Mouse (Mus musculus): Measurements from ENCODE around the gene Galk1. TPM values are rescaled to one million over a fixed set of nuclear protein-coding genes. Genes with fewer than 3 reads are reported as not detected.
A peak's percentile ranks its signal among the peaks of the same experiment; 100 is the strongest.
"Not testable (repeated sequence)": the region's sequence is repeated elsewhere in the genome, so short reads cannot be mapped to it uniquely, and the experiment has no call there.

Galk1 gene
- polyA plus RNA-seq, 2 experiments = 55.9 to 102 TPM

- no peaks in the 10 kb centered on the region for H3K9me3 ChIP-seq (ENCODE audit: control insufficient read depth, low read length)
- peaks cover 20% of the 10 kb centered on the region for H3K36me3 ChIP-seq (replicated peaks; ENCODE audit: control insufficient read depth, insufficient read depth, low read depth)
- H3K27me3 ChIP-seq (ENCODE audit: control insufficient read depth, insufficient read depth, low read length) = no peaks in the 10 kb centered on the region
- no peak overlapping the region for H3K4me3 ChIP-seq (ENCODE audit: insufficient read depth in 1 of 2, low read depth in 2 of 2, low read length in 2 of 2)
- H3K9ac ChIP-seq (replicated peaks) = no peak overlapping the region
- H3K27ac ChIP-seq = no peak overlapping the region
- H3K4me2 ChIP-seq (ENCODE audit: low read depth) = no peak overlapping the region
- WGBS (ENCODE audit: insufficient replicate concordance) = 24% methylated on average over 1 of the region's 1 CpGs
- H3K4me1 ChIP-seq (replicated peaks; ENCODE audit: control insufficient read depth in 2 of 2, insufficient read depth in 2 of 2, low read length in 1 of 2) = peaks cover 4 to 6% of the 10 kb centered on the region in 2 experiments; a peak in 3 of 4 replicates
- ATAC-seq (ENCODE audit: insufficient read depth) (no peak), DNase-seq (ENCODE audit: low read depth in 3 of 3, low spot score in 3 of 3) (peak in 1 of 3 experiments; percentile 48)
- peak; percentile 42 for TF ChIP-seq CTCF (IDR thresholded peaks at IDR 0.05; ENCODE audit: low read depth)
- TF ChIP-seq EP300 (IDR thresholded peaks at IDR 0.05; ENCODE audit: low read depth) = no peak
Measured at GRCm38 (mm10) chr11:116020519-116020922, 8.0 kb upstream of the Galk1 start.

- Histone ChIP-seq H3K4me1 (replicated peaks; ENCODE audit: control insufficient read depth in 2 of 2, insufficient read depth in 2 of 2, low read length in 1 of 2) (peaks cover 2 to 4% of the 10 kb centered on the region in 2 experiments; a peak in 3 of 4 replicates), H3K27me3 (ENCODE audit: control insufficient read depth, insufficient read depth, low read length) (no peaks in the 10 kb centered on the region), H3K27ac (no peak overlapping the region), H3K4me3 (ENCODE audit: insufficient read depth in 1 of 2, low read depth in 2 of 2, low read length in 2 of 2) (no peak overlapping the region), H3K36me3 (replicated peaks; ENCODE audit: control insufficient read depth, insufficient read depth, low read depth) (peaks cover 20% of the 10 kb centered on the region), H3K9me3 (ENCODE audit: control insufficient read depth, low read length) (no peaks in the 10 kb centered on the region), H3K4me2 (ENCODE audit: low read depth) (no peak overlapping the region), H3K9ac (replicated peaks) (no peak overlapping the region)
- no peak for TF ChIP-seq EP300 (IDR thresholded peaks at IDR 0.05; ENCODE audit: low read depth)
- TF ChIP-seq CTCF (IDR thresholded peaks at IDR 0.05; ENCODE audit: low read depth) = no peak
- ATAC-seq (ENCODE audit: insufficient read depth) (no peak), DNase-seq (ENCODE audit: low read depth in 3 of 3, low spot score in 3 of 3) (peak in 1 of 3 experiments; percentile 45)
- whole genome bisulfite sequencing (ENCODE audit: insufficient replicate concordance) = 91% methylated on average over 2 of the region's 2 CpGs
Measured at GRCm38 (mm10) chr11:116019976-116020411, 7.5 kb upstream of the Galk1 start.

DNA sequence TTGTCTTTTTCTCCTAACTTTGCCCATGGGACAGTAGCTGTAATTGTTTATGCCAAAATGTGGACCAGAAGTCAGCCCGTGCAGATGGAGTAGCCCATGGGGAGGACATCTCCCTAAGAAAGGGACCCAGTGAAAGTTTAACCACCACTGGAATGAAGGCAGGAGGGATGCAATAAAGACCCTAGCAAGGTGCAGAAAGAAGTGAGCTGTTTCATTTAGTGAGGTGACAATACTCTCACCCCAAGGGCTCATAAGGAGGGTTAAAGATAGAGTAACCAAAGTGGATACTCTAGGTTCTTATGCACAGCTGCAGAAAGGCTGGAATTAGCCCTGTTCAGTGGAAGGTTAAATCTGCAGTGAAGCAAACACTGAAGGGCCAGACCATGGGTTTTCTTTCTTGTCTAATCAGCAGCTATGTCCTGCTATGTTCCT, 6.9 kb upstream of the Galk1 start:
- TF ChIP-seq EP300 (IDR thresholded peaks at IDR 0.05; ENCODE audit: low read depth) (no peak), CTCF (IDR thresholded peaks at IDR 0.05; ENCODE audit: low read depth) (no peak)
- Histone ChIP-seq H3K9ac (replicated peaks) (no peak overlapping the region), H3K36me3 (replicated peaks; ENCODE audit: control insufficient read depth, insufficient read depth, low read depth) (peaks cover 20% of the 10 kb centered on the region), H3K4me3 (ENCODE audit: insufficient read depth in 1 of 2, low read depth in 2 of 2, low read length in 2 of 2) (no peak overlapping the region), H3K9me3 (ENCODE audit: control insufficient read depth, low read length) (no peaks in the 10 kb centered on the region), H3K4me1 (replicated peaks; ENCODE audit: control insufficient read depth in 2 of 2, insufficient read depth in 2 of 2, low read length in 1 of 2) (peaks cover 3 to 4% of the 10 kb centered on the region in 2 experiments; a peak in 3 of 4 replicates), H3K27ac (no peak overlapping the region), H3K4me2 (ENCODE audit: low read depth) (no peak overlapping the region), H3K27me3 (ENCODE audit: control insufficient read depth, insufficient read depth, low read length) (no peaks in the 10 kb centered on the region; the same call in 1 of the 2 replicates)
- DNase-seq (ENCODE audit: low read depth in 3 of 3, low spot score in 3 of 3) (no peak), ATAC-seq (ENCODE audit: insufficient read depth) (no peak)
- 87% methylated on average over 1 of the region's 1 CpGs for WGBS (ENCODE audit: insufficient replicate concordance)

- not testable (repeated sequence) for H3K9ac ChIP-seq (replicated peaks); H3K4me2 ChIP-seq (ENCODE audit: low read depth); ATAC-seq (ENCODE audit: insufficient read depth); H3K27me3 ChIP-seq (ENCODE audit: control insufficient read depth, insufficient read depth, low read length); H3K4me3 ChIP-seq (ENCODE audit: insufficient read depth in 1 of 2, low read depth in 2 of 2, low read length in 2 of 2); H3K4me1 ChIP-seq (replicated peaks; ENCODE audit: control insufficient read depth in 2 of 2, insufficient read depth in 2 of 2, low read length in 1 of 2); H3K27ac ChIP-seq; H3K9me3 ChIP-seq (ENCODE audit: control insufficient read depth, low read length); DNase-seq (ENCODE audit: low read depth in 3 of 3, low spot score in 3 of 3)
- WGBS (ENCODE audit: insufficient replicate concordance) = 85% methylated on average over 4 of the region's 4 CpGs
- H3K36me3 ChIP-seq (replicated peaks; ENCODE audit: control insufficient read depth, insufficient read depth, low read depth) = peaks cover 20% of the 10 kb centered on the region
Measured at GRCm38 (mm10) chr11:116018867-116019266, 6.3 kb upstream of the Galk1 start.

DNA sequence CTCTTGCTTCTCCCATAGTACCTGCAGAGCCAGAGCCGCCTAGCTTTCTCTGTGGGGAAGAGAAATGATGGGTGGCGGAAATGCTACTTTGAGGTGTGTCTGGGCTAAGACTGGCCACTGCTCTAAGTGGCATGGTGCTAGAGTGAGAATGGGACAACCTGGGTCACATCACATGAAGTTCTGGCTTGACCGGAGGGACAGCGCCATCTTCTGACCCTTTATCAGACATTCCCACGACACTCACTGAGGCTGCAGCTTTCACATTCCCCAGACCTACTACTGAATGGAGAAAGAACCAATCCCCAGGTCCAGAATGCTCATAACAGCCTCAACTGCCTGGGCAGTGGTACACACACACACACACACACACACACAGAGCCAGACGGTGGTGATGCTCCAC, 5.6 kb upstream of the Galk1 start:
- no peak for DNase-seq (ENCODE audit: low read depth in 3 of 3, low spot score in 3 of 3)
- H3K9ac ChIP-seq (replicated peaks) = no peak overlapping the region
- ATAC-seq (ENCODE audit: insufficient read depth) = no peak
- H3K4me1 ChIP-seq (replicated peaks; ENCODE audit: control insufficient read depth in 2 of 2, insufficient read depth in 2 of 2, low read length in 1 of 2) = peaks cover 3 to 4% of the 10 kb centered on the region in 2 experiments; a peak in 3 of 4 replicates
- no peaks in the 10 kb centered on the region; the same call in 1 of the 2 replicates for H3K27me3 ChIP-seq (ENCODE audit: control insufficient read depth, insufficient read depth, low read length)
- 31% methylated on average over 6 of the region's 6 CpGs for WGBS (ENCODE audit: insufficient replicate concordance)
- H3K27ac ChIP-seq = no peak overlapping the region
- peaks cover 16% of the 10 kb centered on the region for H3K36me3 ChIP-seq (replicated peaks; ENCODE audit: control insufficient read depth, insufficient read depth, low read depth)
- H3K9me3 ChIP-seq (ENCODE audit: control insufficient read depth, low read length) = no peaks in the 10 kb centered on the region
- TF ChIP-seq EP300 (IDR thresholded peaks at IDR 0.05; ENCODE audit: low read depth) (no peak), CTCF (IDR thresholded peaks at IDR 0.05; ENCODE audit: low read depth) (peak; percentile 78)
- no peak overlapping the region for H3K4me3 ChIP-seq (ENCODE audit: insufficient read depth in 1 of 2, low read depth in 2 of 2, low read length in 2 of 2)
- no peak overlapping the region for H3K4me2 ChIP-seq (ENCODE audit: low read depth)

All from liver, embryonic 14.5 days (tissue).